Mouse (Mus musculus) kidney, adult 2 months (tissue): ENCODE measurements around the gene Ulk4.

Experiments
- CTCF ChIP-seq: fragments of 200-500 bp; conservative IDR thresholded peaks from 2 replicates; pipeline ENCODE4 v1.5.1; 2011; ENCODE audit warnings: low read depth, mild to moderate bottlenecking, control low read depth, low read length, moderate library complexity, mixed read lengths; ENCODE audit not compliant: insufficient read depth, insufficient read length
- POLR2A ChIP-seq: fragments of 200-500 bp; IDR thresholded peaks from one replicate; pipeline ENCODE4 v1.6.1; 2011; ENCODE audit warnings: low read depth, low read length, control low read depth

DNA sequence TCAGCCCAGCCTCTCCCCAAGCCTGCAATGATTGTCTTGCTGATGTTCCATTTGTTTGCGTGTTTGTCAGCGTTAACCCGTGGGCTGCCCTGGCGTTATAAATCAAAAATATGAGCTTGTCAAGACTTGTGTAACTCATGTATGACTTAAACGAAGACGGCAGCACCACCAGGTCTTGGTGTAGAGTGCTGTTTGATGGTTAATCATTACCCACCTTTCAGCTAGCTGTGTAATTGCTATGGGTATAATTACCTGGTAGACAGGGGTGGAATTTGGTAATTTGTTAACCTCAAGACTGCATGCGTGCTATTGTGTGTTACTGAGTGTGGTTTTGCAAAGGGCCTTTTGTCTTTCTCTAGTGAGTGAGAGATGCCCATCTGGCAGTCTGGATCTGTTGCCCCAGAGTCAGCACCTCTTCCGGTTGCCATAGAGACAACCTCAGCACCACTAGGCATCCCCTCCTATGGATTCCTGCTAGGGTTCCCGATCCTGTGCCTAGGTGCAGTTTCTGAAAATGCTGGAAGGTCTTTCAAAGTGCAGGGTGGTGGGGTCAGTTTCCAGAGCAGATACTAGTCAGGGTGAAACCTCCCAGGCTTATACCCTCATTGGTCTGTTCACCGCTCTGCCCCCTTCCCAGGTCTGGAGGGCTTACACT is 35.4 kb upstream of the Ulk4 start:
- TF ChIP-seq CTCF, result no peak
- TF ChIP-seq POLR2A, result no peak
